Mouse (Mus musculus) heart, postnatal 0 days (tissue): ENCODE measurements around the gene Ugt1a2. TPM values are rescaled to one million over a fixed set of nuclear protein-coding genes. Genes with fewer than 3 reads are reported as not detected.
"Not testable (repeated sequence)": the region's sequence is repeated elsewhere in the genome, so short reads cannot be mapped to it uniquely, and the experiment has no call there.

Source experiments
- ATAC-seq: fragments of 200-750 bp; cut with Nextera tagmentation; 2 replicates; pipeline ENCODE4 v1.8.0; 2017; ENCODE audit warnings: low read depth, moderate number of reproducible peaks, moderate library complexity; ENCODE audit not compliant: insufficient read depth
- DNase-seq: peaks from one replicate; pipeline ENCODE4 v3.0.0-alpha.2; 2016; ENCODE audit warnings: low spot score
- H3K27ac ChIP-seq: fragments of 300-500 bp; sonication (generic); 2 replicates; pipeline ENCODE4 v1.5.1; 2014; ENCODE audit warnings: low read depth, mild to moderate bottlenecking
- H3K27me3 ChIP-seq: fragments of 300-500 bp; sonication (generic); 2 replicates; pipeline ENCODE4 v1.6.1; 2014; ENCODE audit warnings: low read length, mixed read lengths; ENCODE audit not compliant: control insufficient read depth, insufficient read depth
- H3K36me3 ChIP-seq: fragments of 300-500 bp; sonication (generic); replicated peaks from 2 replicates; pipeline ENCODE4 v1.6.1; 2014; ENCODE audit warnings: low read length, mixed read lengths; ENCODE audit not compliant: control insufficient read depth, insufficient read depth
- H3K4me1 ChIP-seq: fragments of 300-500 bp; sonication (generic); 2 replicates; pipeline ENCODE4 v1.6.1; 2014; ENCODE audit warnings: antibody characterized with exemption; ENCODE audit not compliant: control insufficient read depth, insufficient read depth
- H3K4me2 ChIP-seq: fragments of 300-500 bp; sonication (generic); 2 replicates; pipeline ENCODE4 v1.6.1; 2014; ENCODE audit warnings: low read depth, mild to moderate bottlenecking, low read length, moderate library complexity
- H3K4me3 ChIP-seq: fragments of 300-500 bp; sonication (generic); 2 replicates; pipeline ENCODE4 v1.5.1; 2014; ENCODE audit warnings: low read depth, low read length
- H3K9ac ChIP-seq: fragments of 300-500 bp; sonication (generic); replicated peaks from 2 replicates; pipeline ENCODE4 v1.6.1; 2014; ENCODE audit warnings: low read depth, low read length, mixed read lengths
- H3K9me3 ChIP-seq: fragments of 300-500 bp; sonication (generic); replicated peaks from 2 replicates; pipeline ENCODE4 v1.6.1; 2016; ENCODE audit warnings: low read length; ENCODE audit not compliant: control insufficient read depth
- CTCF ChIP-seq: IDR thresholded peaks from 2 replicates; pipeline ENCODE4 v1.5.1; 2016; ENCODE audit warnings: antibody characterized with exemption, control low read depth, low read depth
- EP300 ChIP-seq: IDR thresholded peaks from 2 replicates; pipeline ENCODE4 v1.6.1; 2016; ENCODE audit warnings: antibody characterized with exemption, low read depth
- WGBS: fragments of 180-500 bp; shearing (Covaris S2); extraction: QIAGEN DNeasy Blood & Tissue Kit; methylation state at CpG from one replicate; pipeline ENCODE4 v1.1.7; 2014; 5-methylcytosine and 5-hydroxymethylcytosine counted together
- polyA plus RNA-seq: library from polyadenylated mRNA; unstranded; fragments of >200 nt; fragmentation: Nextera tagmentation; extraction: Ambion mirVana; gene quantifications from 2 replicates; pipeline ENCODE4 v1.2.1, GENCODE M21; 2015
- total RNA-seq: library from RNA; depleted of rRNA; stranded (reverse); fragments of >200 nt; gene quantifications from 2 replicates; pipeline ENCODE4 v1.2.3, GENCODE M21; 2014; ENCODE audit warnings: low replicate concordance; rRNA removed

Ugt1a2 gene
- total RNA-seq (not detected in 2 replicates), polyA plus RNA-seq (not detected in 2 replicates)

- 69% methylated on average over 7 of the region's 7 CpGs for WGBS
- no peak within 1 kb of the TSS for H3K4me2 ChIP-seq
- H3K27me3 ChIP-seq = no peaks in the 10 kb centered on the region
- no peak within 1 kb of the TSS for H3K27ac ChIP-seq
- 0 out of 2 replicates have a peak, but pooled peaks cover 4% of the 10 kb centered on the region for H3K4me1 ChIP-seq
- no peak within 1 kb of the TSS for H3K4me3 ChIP-seq
- DNase-seq (no peak), ATAC-seq (no peak)
- no peaks in the 10 kb centered on the region; the same call in 1 of the 2 replicates for H3K9me3 ChIP-seq
- no peak for TF ChIP-seq CTCF
- no peak for TF ChIP-seq EP300
- H3K9ac ChIP-seq = no peak within 1 kb of the TSS
- no peaks in the 10 kb centered on the region for H3K36me3 ChIP-seq
Observed at GRCm38 (mm10) chr1:88200456-88200855, at the start of gene Ugt1a2. TSS of gene Ugt1a2 (plus strand) at chr1:88200601.

- no peak overlapping the region for H3K9ac ChIP-seq
- no peak overlapping the region for H3K4me2 ChIP-seq
- no peaks in the 10 kb centered on the region for H3K9me3 ChIP-seq
- H3K27ac ChIP-seq = no peak overlapping the region
- H3K4me1 ChIP-seq = no peaks in the 10 kb centered on the region
- H3K36me3 ChIP-seq = no peaks in the 10 kb centered on the region
- H3K4me3 ChIP-seq = no peak overlapping the region
- DNase-seq (no peak), ATAC-seq (no peak)
- no peaks in the 10 kb centered on the region for H3K27me3 ChIP-seq
- no peak for TF ChIP-seq EP300
- TF ChIP-seq CTCF = no peak
- 58% methylated on average over 2 of the region's 2 CpGs for WGBS
Observed at GRCm38 (mm10) chr1:88158430-88158829, 42.0 kb upstream of the Ugt1a2 start.

- Histone ChIP-seq H3K9ac (no peak within 1 kb of the TSS), H3K4me2 (no peak within 1 kb of the TSS), H3K27ac (no peak within 1 kb of the TSS), H3K4me3 (no peak within 1 kb of the TSS), H3K9me3 (no peaks in the 10 kb centered on the region), H3K27me3 (no peaks in the 10 kb centered on the region), H3K4me1 (no peaks in the 10 kb centered on the region), H3K36me3 (no peaks in the 10 kb centered on the region)
- TF ChIP-seq CTCF (no peak), EP300 (no peak)
- WGBS = 70% methylated on average over 5 of the region's 5 CpGs
- DNase-seq = no peak
- no peak for ATAC-seq
Observed at GRCm38 (mm10) chr1:88165711-88166110, 34.7 kb upstream of the Ugt1a2 start, which contains the start of gene Ugt1a5. TSS of gene Ugt1a5 (plus strand) at chr1:88166012.

GRCm38 (mm10) chr1:88172190-88172589 is 28.2 kb upstream of the Ugt1a2 start:
- not testable (repeated sequence) for H3K27me3 ChIP-seq, H3K4me3 ChIP-seq, H3K4me2 ChIP-seq, H3K9me3 ChIP-seq, H3K36me3 ChIP-seq, ATAC-seq, H3K4me1 ChIP-seq, DNase-seq, H3K27ac ChIP-seq, H3K9ac ChIP-seq
- WGBS = 80% methylated on average over 5 of the region's 7 CpGs

- H3K4me1 ChIP-seq = no peaks in the 10 kb centered on the region
- no peak for DNase-seq
- H3K4me3 ChIP-seq = no peak overlapping the region
- no peaks in the 10 kb centered on the region for H3K27me3 ChIP-seq
- no peak overlapping the region for H3K27ac ChIP-seq
- H3K9me3 ChIP-seq = 0 out of 2 replicates have a peak, but pooled peaks cover 9% of the 10 kb centered on the region
- no peak overlapping the region for H3K4me2 ChIP-seq
- H3K36me3 ChIP-seq = no peaks in the 10 kb centered on the region
- WGBS = 83% methylated on average over 1 of the region's 1 CpGs
- H3K9ac ChIP-seq = no peak overlapping the region
- ATAC-seq = no peak
- TF ChIP-seq EP300 = no peak
- TF ChIP-seq CTCF = no peak
Observed at GRCm38 (mm10) chr1:88179657-88180056, 20.7 kb upstream of the Ugt1a2 start.

GRCm38 (mm10) chr1:88186325-88186935 is 14.0 kb upstream of the Ugt1a2 start:
- no peak for ATAC-seq
- WGBS = 71% methylated on average over 5 of the region's 5 CpGs

More at GRCm38 (mm10) chr1:88186325-88186935, 14.0 kb upstream of the Ugt1a2 start:
- no peak overlapping the region for H3K4me2 ChIP-seq
- no peaks in the 10 kb centered on the region for H3K27me3 ChIP-seq
- no peaks in the 10 kb centered on the region for H3K36me3 ChIP-seq
- H3K9me3 ChIP-seq = no peaks in the 10 kb centered on the region
- H3K4me1 ChIP-seq = no peaks in the 10 kb centered on the region
- H3K4me3 ChIP-seq = no peak overlapping the region
- H3K27ac ChIP-seq = no peak overlapping the region
- no peak for DNase-seq
- TF ChIP-seq EP300 = no peak
- H3K9ac ChIP-seq = no peak overlapping the region
